Mouse (Mus musculus): ENCODE data around the gene Aoc2.
"Not testable (repeated sequence)": the region's sequence is repeated elsewhere in the genome, so short reads cannot be mapped to it uniquely, and the experiment has no call there.

The Aoc2 gene

GRCm38 (mm10) chr11:101315665-101316500 lies 9.0 kb upstream of the Aoc2 start, which contains the start of gene Psme3:
Gene Psme3 (plus strand): TSS chr11:101316213.
- DNase-seq (ENCODE audit: low spot score in 2 of 2), result peak; percentile 94 to 97

GRCm38 (mm10) chr11:101316501-101316917 lies 8.4 kb upstream of the Aoc2 start:
- no peak for DNase-seq (ENCODE audit: low spot score in 2 of 2)

- DNase-seq (ENCODE audit: low spot score in 2 of 2), result peak; percentile 79 to 81
Observed at GRCm38 (mm10) chr11:101323609-101324008, 1.3 kb upstream of the Aoc2 start.

- not testable (repeated sequence) for DNase-seq (ENCODE audit: low spot score in 2 of 2)
Observed at GRCm38 (mm10) chr11:101325201-101325600, 338 bp downstream of the Aoc2 start.

- no peak for DNase-seq (ENCODE audit: low spot score in 2 of 2)
Observed at GRCm38 (mm10) chr11:101326147-101326546, 1.3 kb downstream of the Aoc2 start.

GRCm38 (mm10) chr11:101327311-101327710 lies 2.4 kb downstream of the Aoc2 start:
- DNase-seq (ENCODE audit: low spot score in 2 of 2), result no peak

- DNase-seq (ENCODE audit: low spot score in 2 of 2), result peak; percentile 39
Observed at GRCm38 (mm10) chr11:101328941-101329635, 4.2 kb downstream of the Aoc2 start.

GRCm38 (mm10) chr11:101330371-101330924 lies 5.6 kb downstream of the Aoc2 start, which contains the start of gene Aoc3:
Gene Aoc3 (plus strand): TSS chr11:101330605.
- DNase-seq (ENCODE audit: low spot score in 2 of 2), result no peak

- not testable (repeated sequence) for DNase-seq (ENCODE audit: low spot score in 2 of 2)
Observed at GRCm38 (mm10) chr11:101330961-101331360, 6.1 kb downstream of the Aoc2 start.

- DNase-seq (ENCODE audit: low spot score in 2 of 2), result no peak
Observed at GRCm38 (mm10) chr11:101332537-101332936, 7.7 kb downstream of the Aoc2 start.

GRCm38 (mm10) chr11:101334023-101334422 lies 9.2 kb downstream of the Aoc2 start:
- DNase-seq (ENCODE audit: low spot score in 2 of 2), result no peak

- no peak for DNase-seq (ENCODE audit: low spot score in 2 of 2)
Observed at GRCm38 (mm10) chr11:101334516-101334915, 9.7 kb downstream of the Aoc2 start.

GRCm38 (mm10) chr11:101335685-101336084 lies 10.8 kb downstream of the Aoc2 start:
- no peak for DNase-seq (ENCODE audit: low spot score in 2 of 2)

GRCm38 (mm10) chr11:101338123-101338760 lies 13.4 kb downstream of the Aoc2 start:
- no peak for DNase-seq (ENCODE audit: low spot score in 2 of 2)

- DNase-seq (ENCODE audit: low spot score in 2 of 2), result no peak
Observed at GRCm38 (mm10) chr11:101347083-101347775, 22.4 kb downstream of the Aoc2 start.

GRCm38 (mm10) chr11:101348774-101349173 lies 23.9 kb downstream of the Aoc2 start:
- no peak for DNase-seq (ENCODE audit: low spot score in 2 of 2)

GRCm38 (mm10) chr11:101349216-101349615 lies 24.4 kb downstream of the Aoc2 start:
- DNase-seq (ENCODE audit: low spot score in 2 of 2), result no peak

GRCm38 (mm10) chr11:101351100-101351720 lies 26.3 kb downstream of the Aoc2 start:
- DNase-seq (ENCODE audit: low spot score in 2 of 2), result no peak

- DNase-seq (ENCODE audit: low spot score in 2 of 2), result no peak
Observed at GRCm38 (mm10) chr11:101351721-101352111, 26.9 kb downstream of the Aoc2 start.

- no peak for DNase-seq (ENCODE audit: low spot score in 2 of 2)
Observed at GRCm38 (mm10) chr11:101353436-101353835, 28.6 kb downstream of the Aoc2 start.

Measured in right cerebral cortex, adult 2 months (tissue).